Mouse (Mus musculus) lung, postnatal 25 days (tissue): Measurements from ENCODE around the gene Gramd1b.

Source experiments
- DNase-seq: peaks from one replicate; pipeline ENCODE4 v3.0.0; 2022; ENCODE audit warnings: low spot score

The Gramd1b gene

GRCm38 (mm10) chr9:40309876-40310275 lies 221.3 kb downstream of the Gramd1b start:
- DNase-seq, result no peak

GRCm38 (mm10) chr9:40307311-40307710 lies 223.9 kb downstream of the Gramd1b start:
- DNase-seq, result no peak

DNA sequence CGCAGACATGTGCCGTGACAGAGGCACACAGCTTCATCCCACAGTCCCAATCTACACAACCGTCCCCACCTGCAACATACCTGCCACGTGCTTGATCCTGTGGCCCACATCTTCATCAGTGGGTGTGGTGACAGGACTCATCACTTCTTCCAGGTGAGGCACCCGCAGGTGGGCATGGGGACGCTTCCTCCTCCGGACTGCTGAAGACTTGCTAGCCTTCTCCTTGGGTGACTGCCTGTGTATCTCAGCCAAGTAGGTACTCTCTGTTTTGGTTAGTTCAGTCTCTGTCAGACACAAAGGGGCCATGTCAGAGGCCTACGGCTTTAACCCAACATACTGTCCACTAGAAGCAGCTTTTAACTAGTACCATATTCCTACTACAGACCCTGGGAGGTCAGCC lies 226.9 kb downstream of the Gramd1b start:
- no peak for DNase-seq

- no peak for DNase-seq
Measured at GRCm38 (mm10) chr9:40302375-40302774, 228.8 kb downstream of the Gramd1b start.

GRCm38 (mm10) chr9:40301475-40301874 lies 229.7 kb downstream of the Gramd1b start:
- no peak for DNase-seq

DNA sequence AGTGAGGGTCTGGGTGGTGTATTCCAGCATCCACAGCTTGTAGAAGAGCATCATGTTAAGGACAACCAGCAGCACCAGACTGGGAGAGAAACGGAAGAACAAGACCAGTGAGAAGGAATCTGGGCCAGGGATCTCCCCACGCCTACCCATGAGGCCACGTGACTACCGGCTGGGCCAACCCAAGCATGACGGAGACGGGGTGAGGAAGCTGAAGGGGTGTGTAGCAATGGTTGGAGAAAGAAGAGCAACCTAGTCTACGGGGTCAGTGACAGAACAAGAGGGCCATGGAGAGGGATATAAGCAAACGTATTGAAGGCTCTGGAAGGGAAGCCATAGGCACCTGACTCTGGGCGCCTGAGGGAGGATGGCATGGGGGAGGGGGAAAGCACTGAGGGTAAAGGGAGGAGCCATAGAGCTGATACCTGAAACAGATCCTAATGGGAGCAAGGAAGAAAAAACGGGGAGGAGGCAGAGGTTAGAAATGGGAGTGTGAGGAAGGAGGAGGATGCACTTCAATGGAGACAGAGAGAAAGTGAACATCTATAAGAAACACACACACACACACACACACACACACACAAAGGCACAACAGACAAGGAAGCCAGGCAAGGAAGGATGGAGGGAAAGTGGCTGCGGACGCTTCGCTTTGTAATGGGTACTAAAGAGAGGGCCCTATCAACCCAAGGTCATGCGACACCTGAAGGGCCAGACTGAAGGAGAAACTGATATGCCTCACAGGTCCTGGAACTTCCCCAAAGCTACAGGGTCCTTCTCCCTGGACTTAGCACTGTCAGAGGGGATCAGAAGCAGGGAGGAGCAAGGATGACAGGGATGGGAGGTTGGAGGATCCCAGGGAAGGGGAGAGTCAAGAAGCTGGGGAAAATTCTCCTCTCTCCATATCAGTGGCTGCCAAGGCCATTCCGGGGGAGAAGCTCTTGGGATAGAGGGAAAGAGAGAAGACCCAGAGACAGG lies 230.9 kb downstream of the Gramd1b start:
- no peak for DNase-seq

- DNase-seq, result no peak
Measured at GRCm38 (mm10) chr9:40299323-40299722, 231.9 kb downstream of the Gramd1b start.

DNA sequence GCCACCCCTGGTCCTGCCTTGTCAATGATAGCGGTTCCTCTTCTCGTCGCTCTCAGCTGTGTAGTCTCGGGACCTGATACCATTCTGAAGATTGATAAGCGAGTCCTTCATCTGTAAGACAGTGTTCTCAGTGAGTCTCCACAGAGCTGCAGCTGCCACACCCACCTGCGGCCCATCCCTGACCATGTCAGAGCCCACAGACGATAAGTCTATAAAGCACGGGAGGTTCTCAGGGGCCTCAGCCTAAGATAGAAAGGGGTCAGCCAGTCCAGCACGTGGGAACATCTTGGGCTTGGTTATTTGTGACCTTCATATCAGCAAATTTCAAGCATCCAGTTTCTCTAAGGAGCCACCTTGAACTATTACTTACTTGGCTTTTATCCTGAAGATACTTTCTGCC lies 233.2 kb downstream of the Gramd1b start:
- no peak for DNase-seq

GRCm38 (mm10) chr9:40296251-40296650 lies 234.9 kb downstream of the Gramd1b start:
- DNase-seq, result no peak

- no peak for DNase-seq
Measured at GRCm38 (mm10) chr9:40294866-40295265, 236.3 kb downstream of the Gramd1b start.

- no peak for DNase-seq
Measured at GRCm38 (mm10) chr9:40294210-40294609, 237.0 kb downstream of the Gramd1b start.

DNA sequence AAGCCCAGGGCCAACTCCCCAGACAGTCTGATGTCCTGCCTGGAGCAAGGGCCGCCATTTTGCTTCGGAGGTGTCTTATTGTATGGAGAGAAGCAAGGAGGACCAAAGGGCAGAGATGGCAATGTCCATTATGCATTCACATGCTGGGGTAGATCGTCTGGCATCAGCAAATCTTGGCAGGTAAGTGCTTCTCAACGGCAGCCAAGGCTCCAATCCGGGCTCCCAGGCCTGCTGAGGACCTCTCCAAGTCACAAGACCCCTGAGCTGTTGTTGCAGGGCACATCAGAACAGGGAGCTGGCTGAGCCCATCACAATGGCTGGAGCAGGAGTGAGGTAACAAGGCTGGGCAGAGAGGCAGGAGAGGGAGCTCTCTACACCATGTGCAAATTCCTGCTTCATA lies 237.4 kb downstream of the Gramd1b start:
- DNase-seq, result no peak

DNA sequence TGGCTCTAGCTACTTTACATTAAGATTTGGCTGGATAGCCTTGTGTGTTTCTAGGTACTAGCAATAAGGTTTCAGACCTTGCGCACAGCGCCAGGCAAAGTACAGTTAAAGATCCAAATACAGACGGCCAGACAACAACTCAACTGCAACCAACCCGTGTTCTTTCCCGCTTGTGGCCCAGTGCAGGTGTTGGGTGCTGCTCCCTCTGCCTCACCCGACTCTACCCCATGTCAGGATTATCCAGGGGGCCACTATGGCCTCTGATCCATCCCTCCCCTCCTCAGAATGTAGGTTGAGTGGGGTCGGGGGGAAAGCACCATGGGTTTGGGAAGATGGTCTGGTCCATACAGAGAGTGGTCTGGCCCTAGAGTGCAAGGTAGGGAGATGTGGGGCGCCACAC lies 237.9 kb downstream of the Gramd1b start:
- DNase-seq, result no peak

GRCm38 (mm10) chr9:40292475-40292874 lies 238.7 kb downstream of the Gramd1b start:
- DNase-seq, result no peak

GRCm38 (mm10) chr9:40282968-40283367 lies 248.2 kb downstream of the Gramd1b start:
- DNase-seq, result no peak

GRCm38 (mm10) chr9:40279438-40279837 lies 251.7 kb downstream of the Gramd1b start:
- DNase-seq, result no peak

DNA sequence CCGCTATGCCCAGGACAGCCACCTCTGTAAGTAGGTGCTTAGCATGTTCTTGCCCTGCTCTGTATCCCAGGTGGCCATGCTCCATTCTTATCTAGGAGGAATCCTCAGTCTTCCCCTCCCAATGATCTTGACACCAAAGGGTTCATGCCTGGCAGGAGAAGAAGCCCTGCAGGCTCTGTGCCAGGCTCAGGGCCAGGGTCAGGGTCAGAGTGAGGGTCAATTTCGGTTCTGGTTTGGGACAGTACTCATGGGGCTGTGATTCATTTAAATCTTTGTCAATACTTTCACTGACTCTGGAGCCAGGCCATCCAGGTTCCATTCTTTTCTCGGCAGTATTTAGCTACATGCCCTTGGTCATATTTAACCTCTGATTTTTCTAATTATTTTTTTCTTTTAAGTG lies 253.5 kb downstream of the Gramd1b start:
- DNase-seq, result no peak

DNA sequence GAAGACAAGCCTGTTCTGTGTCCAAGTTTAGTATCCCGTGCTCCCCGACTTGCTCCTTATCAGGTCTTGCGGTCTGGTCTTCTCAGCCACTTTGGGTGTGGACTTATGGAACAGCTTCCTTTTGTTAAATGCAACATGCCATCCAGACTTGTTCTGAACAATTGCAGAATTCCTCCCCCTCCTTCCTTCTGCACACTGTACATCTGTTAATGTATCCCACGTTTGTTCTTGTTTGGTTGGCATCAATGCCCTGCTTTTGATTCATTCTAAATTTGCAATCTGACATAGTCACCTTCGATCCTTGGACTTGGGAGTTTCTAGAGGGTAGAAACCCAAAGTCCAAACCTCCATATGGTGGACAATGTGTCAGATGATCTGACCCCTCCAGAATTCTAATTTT lies 255.3 kb downstream of the Gramd1b start:
- no peak for DNase-seq

GRCm38 (mm10) chr9:40272822-40273221 lies 258.4 kb downstream of the Gramd1b start:
- no peak for DNase-seq

DNA sequence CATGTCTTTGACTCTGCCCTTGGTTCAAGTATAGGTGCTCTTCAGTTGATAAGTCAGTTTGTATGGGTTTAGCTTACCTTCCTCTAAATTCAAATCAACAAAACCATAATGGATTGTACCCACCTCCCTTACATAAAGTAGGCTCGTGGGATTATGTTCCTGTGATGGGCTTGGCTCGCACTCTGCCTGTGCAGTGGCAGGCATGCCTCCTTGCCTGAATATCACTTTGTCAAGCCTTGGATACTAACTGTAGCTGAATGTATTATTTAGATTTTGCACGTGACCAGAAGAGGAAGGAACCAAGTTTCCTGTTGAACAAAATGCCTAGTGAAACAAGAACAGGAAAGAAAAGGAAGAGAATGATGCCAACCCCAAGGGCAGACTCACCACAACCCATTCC lies 260.1 kb downstream of the Gramd1b start:
- peak; percentile 24 for DNase-seq

- DNase-seq, result no peak
Measured at GRCm38 (mm10) chr9:40269880-40270279, 261.3 kb downstream of the Gramd1b start.

DNA sequence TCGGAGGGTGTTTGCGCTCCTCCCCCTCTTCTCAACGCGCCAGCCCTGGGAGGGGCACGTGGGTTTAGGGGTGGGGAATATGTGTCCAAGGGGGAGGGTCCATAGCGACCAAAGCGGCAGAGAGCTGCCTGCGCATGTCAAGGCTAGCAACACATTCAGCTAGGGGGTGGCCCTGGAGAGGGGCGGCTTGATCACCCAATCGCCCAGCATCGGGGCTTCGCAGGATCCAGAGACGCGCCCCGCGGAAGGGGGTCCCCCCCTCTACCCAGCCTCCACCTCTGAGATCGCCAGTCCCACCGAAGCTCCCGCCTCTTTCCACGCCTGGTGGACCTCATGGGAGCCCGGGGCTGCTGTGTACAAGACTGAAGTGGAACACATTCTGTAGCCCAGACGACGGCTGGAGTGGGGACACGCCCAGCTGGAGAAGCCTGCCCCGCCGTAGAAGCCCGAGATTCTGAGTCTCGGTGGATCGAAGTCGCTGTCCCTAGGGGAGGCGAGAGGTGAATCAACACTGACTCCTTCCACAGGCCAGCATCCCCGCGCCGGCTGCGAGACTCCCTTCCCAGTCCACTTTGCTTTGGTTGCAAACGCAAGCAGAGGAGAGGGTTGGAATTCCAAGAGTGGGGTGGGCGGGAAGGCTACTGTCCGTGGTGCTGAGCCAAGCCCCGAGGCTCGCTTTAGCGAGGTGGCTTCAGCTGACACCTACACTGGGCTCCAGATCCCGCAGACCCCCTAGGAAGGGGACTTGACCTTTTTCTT lies 261.9 kb downstream of the Gramd1b start, which contains the start of gene Scn3b:
Scn3b (plus strand) TSS at position 115 of the 759 bp plus-strand sequence.
- DNase-seq, result peak; percentile 81

DNA sequence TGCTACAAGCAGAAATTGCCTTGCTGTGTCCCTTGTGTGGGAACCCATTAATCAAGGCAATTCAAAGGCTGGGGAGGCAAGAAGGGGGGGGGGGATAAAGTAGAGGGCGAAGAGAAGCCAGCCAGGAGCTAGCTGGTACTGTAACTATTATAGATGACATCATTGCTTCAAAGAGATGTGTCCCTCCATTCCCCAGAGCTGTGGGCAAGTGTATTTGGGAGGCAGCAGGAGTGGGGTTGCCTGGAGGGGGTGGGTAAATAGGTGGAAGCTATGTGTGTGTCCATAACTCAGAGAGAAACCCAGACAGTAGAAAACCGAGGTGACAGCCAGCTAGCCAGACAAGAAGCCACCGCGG lies 262.5 kb downstream of the Gramd1b start:
- DNase-seq, result no peak
